Mouse (Mus musculus): ENCODE results near the gene Patz1.
A peak's percentile ranks its signal among the peaks of the same experiment; 100 is the strongest.

The Patz1 gene

DNA sequence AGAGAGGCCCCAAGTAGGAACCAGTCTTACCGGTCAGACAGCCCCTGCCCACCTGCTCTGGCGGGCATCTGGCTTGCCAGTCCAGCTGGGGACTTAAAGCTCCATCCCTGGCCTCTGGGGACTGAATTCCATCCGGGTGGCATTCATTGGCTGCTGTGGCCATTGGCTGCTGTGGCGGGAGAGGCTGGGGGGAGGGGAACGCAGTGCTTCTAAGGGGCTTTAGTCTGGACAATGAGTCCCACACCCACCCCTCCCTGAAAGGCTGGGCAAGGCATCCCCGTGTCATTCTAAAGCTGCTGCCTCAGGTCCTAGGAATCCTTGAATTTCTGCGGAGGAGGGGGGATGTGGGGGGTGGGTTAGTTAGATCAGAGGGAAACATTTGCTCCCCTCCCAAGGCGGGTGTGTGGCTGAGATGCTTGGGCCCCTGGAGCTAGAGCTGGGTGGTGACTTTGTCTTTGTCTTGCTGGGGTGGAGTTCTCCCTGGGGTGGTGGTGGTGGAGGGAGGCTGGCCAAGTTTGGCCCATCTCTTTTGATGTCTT, 4.1 kb downstream of the Patz1 start:
- no peak for DNase-seq

- no peak for DNase-seq
Measured at GRCm38 (mm10) chr11:3293361-3293760, 4.7 kb downstream of the Patz1 start.

DNA sequence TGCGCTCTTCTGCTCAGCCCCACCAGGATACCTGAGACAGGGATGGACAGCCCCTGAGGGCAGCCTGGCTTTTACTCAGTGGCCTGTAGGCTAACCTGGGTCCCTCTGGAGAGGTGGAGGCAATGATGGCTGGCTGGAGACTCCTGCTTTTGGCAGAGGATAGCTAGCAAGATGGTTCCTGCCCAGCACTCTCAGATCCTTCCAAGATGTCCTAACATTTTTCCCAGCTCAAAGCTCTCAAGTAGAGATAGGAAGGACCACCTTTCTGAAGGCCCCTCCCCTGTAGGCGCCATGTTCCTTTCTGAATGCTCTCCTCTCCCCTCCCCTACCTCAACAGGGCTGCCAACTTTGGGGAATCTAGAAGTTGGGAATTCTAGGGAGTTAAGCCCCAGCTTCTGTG, 6.0 kb downstream of the Patz1 start:
- no peak for DNase-seq

- DNase-seq, result no peak
Measured at GRCm38 (mm10) chr11:3296056-3296455, 7.4 kb downstream of the Patz1 start.

- no peak for DNase-seq
Measured at GRCm38 (mm10) chr11:3297871-3298812, 9.5 kb downstream of the Patz1 start.

DNA sequence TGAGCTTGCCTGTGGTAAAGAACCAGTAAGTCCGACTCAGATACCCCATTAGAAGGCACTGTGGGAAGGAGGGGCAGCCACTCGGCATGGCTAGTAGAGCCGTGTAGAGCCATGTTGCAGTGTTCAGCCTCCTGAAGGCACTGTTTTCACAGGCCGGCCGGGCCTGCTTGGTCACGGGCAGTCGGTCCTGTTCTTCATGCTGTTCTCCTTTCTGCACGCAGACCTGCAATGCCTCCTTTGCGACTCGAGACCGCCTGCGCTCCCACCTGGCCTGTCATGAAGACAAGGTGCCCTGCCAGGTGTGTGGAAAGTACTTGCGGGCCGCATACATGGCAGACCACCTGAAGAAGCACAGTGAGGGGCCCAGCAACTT, 10.1 kb downstream of the Patz1 start:
- no peak for DNase-seq

DNA sequence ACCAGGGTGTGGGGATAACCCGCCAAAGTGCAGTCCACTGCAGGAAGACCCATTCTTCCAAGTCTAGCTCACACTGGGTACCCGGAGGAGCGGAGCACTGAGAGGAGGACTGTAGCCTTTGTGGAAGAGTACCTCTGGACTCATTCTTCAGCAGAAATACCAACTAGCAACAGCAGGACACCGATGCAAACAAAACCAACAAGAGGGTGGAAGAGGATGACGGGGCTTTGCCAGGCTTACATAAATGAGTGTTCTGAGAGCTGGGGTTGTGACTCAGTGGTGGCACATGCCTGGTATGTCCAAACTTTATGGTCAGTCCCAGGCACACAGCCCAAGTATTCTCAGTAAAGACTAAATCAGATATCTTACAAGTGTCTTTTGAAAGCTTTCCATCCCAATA, 12.4 kb downstream of the Patz1 start:
- no peak for DNase-seq

GRCm38 (mm10) chr11:3302385-3302784, 13.7 kb downstream of the Patz1 start:
- peak; percentile 56 for DNase-seq

GRCm38 (mm10) chr11:3302792-3303191, 14.1 kb downstream of the Patz1 start:
- no peak for DNase-seq

DNA sequence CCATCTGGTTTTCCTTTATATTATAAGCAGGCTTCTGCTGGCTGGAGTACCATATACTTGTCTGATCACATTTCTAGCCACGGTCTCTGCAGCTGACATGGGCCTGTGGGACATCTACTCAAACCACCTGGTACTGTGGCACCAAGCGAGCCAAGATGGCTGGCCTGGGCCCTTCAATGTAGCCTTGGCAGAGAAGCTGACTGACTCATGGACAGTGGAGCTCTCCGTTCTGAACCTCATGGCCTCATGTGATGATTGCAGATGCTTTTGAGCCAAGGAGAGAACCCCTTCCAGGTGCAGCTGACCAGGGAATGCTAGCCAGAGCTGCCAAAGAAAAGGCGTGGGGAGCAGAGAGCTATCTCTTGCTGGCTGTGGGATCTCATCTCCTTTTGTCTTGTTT, 17.1 kb downstream of the Patz1 start:
- no peak for DNase-seq

DNA sequence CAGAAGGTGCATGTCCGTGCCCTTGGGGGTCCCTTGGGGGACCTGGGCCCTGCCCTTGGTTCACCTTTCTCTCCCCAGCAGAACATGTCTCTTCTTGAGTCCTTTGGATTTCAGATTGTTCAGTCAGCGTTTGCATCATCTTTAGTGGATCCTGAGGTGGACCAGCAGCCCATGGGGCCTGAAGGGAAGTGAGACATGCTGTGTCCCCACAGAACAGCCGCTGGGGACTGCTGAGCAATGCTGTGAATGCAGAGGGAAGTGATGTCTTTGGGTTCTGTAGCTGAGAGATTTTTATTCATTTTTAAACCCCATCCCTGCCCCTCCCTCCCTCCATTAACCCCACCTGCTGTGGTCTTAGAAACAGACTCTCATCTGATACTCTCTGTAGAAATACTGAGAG, 19.2 kb downstream of the Patz1 start:
- no peak for DNase-seq

GRCm38 (mm10) chr11:3309884-3310283, 21.2 kb downstream of the Patz1 start:
- DNase-seq, result no peak

GRCm38 (mm10) chr11:3310789-3311585, 22.3 kb downstream of the Patz1 start:
- no peak for DNase-seq

GRCm38 (mm10) chr11:3311586-3312347, 23.1 kb downstream of the Patz1 start:
- no peak for DNase-seq

GRCm38 (mm10) chr11:3313294-3313693, 24.6 kb downstream of the Patz1 start:
- DNase-seq, result no peak

DNA sequence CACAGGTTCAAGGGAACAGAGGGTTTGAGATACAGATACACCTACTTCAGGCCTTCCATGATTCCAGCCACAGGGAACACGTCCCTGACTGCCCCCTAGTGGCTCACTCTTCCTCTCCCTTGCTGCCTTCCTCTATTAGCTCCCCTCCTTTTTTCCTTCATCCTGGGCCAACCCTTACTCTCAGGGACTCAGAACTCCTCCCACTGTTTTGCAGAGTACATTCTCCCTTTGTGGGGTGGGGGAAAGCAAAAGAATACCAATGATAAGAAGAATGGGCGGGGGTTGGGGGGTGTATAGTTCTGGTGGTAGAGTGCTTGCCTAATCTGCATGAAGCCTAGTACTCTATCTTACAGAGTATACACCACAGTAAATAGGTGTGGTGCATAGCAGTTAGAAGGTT, 25.5 kb downstream of the Patz1 start:
- DNase-seq, result peak; percentile 42

GRCm38 (mm10) chr11:3318286-3318685, 29.6 kb downstream of the Patz1 start:
- DNase-seq, result no peak

DNA sequence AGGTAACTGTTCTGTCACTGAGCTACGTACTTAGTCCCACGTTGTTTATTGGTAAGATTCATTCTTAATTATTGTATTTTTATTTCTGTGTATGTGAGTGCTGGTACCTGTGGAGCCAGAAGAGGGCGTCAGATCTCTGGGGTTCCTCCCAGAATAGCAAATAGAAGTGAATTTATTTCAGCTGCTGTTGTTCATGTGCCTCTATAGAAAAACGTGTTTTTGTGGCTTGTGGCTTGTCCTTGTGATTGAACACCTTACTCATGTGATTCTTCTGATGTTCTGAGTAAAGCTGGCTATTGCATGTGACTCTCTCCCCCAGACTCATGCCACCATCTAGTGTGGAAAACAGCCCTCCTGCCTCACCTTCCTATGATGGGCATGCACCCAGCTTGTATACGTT, 39.6 kb downstream of the Patz1 start:
- no peak for DNase-seq

- DNase-seq, result no peak
Measured at GRCm38 (mm10) chr11:3328806-3329775, 40.4 kb downstream of the Patz1 start.

DNA sequence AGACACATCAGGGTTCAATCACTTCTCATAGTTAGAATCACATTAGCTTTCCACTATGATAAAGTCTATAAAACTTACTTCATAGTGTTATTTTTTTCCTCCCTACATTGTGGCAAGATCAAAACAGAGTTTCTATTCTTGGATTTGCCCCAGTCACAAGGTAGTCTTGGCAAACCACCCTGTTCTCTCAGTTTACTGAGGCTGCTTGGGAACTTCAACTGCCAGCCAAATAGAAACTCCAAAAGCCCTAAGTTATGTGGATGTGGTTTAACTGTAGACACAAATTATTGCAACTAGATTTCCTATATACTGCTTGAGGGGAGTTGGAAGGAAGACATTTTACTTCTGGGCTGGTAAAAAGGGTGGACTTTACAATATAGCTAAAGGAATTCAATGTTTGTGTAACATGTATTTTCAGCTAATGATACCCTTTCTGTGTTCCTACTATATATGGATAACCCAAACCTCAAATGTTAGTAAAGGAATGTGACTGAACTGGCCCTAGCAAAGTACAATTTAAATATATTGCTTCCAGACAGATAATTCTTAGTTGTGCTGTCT, 41.3 kb downstream of the Patz1 start, which contains the start of gene Pik3ip1:
Gene Pik3ip1 (plus strand): TSS at position 511 of the 561 bp plus-strand sequence.
- peak; percentile 34 for DNase-seq

DNA sequence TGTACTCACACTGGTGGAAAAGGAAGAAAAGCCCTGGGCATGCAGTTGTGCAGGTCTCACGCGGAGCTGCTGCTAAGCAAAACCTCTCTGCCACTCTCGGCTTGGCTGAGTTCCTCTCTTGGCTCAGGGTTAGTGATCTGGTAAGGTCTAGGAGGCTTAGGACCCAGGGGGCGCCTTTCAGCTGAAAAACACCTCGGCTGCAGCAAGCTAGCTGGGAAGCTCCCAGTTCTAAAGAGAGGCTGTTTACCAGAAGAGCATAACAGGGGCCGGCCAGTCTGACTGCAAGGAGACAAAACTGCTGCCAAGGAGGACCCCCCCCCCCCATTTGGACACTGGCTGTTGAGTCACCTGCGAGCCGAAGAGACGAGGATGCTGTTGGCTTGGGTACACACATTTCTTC, 41.9 kb downstream of the Patz1 start:
- peak; percentile 90 for DNase-seq

All from right cerebral cortex, adult 18-20 months (tissue).